Mouse (Mus musculus) large intestine, adult 2 months (tissue): Measurements from ENCODE around the gene Mia. TPM values are rescaled to one million over a fixed set of nuclear protein-coding genes. Genes with fewer than 3 reads are reported as not detected.

Experiments used
- DNase-seq: peaks from one replicate; pipeline ENCODE4 v3.0.0-alpha.2; 2012; ENCODE audit warnings: low read depth, low spot score
- WGBS: fragments of 180-500 bp; shearing (Covaris S2); methylation state at CpG from one replicate; pipeline ENCODE4 v1.1.7; 2018; 5-methylcytosine and 5-hydroxymethylcytosine counted together
- polyA plus RNA-seq: library from polyadenylated mRNA; depleted of rRNA; stranded (reverse); fragments of >200 nt; gene quantifications from 2 replicates; pipeline ENCODE4 v1.2.3, GENCODE M21; 2012

Mia gene
- polyA plus RNA-seq, 1 experiment, result 2.2 TPM

DNA sequence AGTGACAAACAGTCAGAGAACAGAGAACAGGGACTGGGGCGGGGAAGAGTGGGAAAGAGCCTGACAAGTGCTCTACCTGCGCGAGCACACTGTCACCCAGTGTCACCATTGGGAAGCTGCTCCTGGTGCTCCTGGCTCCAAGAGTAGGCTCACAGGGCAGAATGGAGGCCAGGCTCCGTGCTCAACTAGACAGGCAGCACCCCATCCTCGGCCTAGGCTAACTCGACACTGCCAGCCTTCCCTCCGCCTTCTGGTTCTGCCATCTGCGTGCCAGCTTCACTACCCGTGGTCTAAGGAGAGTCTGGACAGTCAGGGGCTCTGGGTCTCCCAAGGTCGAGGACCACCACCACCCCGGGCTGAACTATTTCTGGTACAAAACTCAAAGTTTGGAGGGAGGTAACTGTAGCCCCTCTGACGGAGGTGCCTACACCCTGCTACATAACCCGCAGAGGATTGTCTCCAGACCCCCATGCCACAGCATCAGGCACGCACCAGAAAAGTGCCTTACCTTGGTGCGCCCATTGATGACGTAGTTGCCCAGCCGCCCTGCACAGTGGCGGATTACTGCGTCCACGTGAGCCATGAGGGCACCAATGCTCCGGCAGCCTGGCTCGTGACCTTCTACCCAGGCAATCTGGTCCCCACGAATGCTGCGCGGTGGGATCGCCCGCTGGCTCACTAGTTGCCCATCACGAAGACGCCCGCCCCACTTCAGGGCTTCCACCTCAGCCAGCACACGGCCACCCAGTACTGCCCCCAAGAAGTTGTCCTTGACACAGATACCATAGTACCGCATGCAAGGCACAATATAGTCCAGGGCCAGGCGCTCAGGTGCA lies 16.6 kb downstream of the Mia start:
- 81% methylated on average over 33 of the region's 33 CpGs for WGBS
- no peak for DNase-seq

DNA sequence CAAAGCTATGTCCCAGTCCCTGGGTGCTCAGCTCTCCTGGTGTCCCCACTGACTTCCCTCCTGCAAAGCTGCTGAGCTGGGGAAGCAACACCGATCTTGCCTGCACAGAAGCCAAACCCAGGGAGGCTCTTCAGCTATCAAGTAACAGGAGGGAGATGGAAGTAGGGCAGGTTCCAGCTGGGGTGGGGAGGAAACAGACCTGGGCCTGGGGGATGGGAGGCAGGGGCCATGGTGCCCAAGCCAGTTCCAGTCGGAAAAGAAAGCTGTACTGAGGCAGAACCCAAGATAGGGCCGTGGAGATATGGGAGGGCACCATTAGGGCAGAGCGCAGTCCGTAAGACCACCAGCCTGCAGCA lies 17.5 kb downstream of the Mia start:
- WGBS, result 74% methylated on average over 5 of the region's 5 CpGs
- DNase-seq, result no peak

DNA sequence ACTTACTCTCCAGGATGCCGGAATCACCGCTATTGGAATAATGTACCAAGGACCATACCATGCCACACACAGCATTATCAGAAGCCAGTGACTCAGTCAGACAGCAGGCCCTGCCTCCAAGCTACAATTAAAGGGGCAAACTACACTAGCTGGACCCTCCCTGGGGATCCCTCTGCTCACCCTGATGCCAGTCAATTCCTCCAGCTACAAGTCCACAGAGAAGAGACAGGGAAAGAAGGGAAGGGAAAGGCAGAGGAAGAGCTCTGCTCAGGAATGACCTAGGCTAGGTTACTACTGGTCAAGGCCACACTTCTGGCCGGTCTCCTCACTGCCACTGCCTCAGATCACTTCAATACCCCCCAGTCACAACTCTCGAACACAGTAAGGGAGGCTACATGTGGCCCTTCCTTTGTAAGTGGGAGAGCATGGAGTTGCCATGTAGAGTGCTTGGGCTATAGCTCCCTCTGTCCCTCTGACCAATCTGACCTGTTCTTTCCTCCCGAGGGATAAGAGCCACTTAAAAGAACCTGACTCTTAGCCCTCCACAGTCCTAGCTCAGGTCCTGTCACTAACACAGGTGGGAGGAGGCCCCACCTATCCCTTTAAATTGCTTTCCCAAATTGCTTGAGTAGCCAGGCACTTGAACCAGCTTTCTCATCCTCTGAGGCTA lies 18.0 kb downstream of the Mia start:
- 69% methylated on average over 5 of the region's 5 CpGs for WGBS
- DNase-seq, result no peak

DNA sequence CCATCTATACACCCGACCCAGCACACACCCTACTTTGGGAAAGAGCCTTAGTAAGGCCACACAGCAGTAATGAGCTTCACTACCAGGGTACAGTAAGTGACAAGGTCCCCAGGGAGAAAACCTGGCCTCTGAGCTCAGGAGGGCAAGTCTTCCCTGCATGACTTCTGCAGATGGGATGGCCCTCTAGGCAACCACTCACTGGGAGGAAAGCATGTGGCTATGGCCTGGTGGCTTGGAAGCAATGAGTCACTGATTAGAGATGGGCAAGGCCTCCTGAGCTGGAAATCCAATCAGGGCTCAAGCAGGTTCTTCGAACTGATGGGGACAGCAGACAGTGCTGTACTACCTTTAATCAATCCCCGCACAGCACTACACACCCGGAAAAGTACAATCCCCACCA lies 19.2 kb downstream of the Mia start:
- 75% methylated on average over 4 of the region's 4 CpGs for WGBS
- no peak for DNase-seq

DNA sequence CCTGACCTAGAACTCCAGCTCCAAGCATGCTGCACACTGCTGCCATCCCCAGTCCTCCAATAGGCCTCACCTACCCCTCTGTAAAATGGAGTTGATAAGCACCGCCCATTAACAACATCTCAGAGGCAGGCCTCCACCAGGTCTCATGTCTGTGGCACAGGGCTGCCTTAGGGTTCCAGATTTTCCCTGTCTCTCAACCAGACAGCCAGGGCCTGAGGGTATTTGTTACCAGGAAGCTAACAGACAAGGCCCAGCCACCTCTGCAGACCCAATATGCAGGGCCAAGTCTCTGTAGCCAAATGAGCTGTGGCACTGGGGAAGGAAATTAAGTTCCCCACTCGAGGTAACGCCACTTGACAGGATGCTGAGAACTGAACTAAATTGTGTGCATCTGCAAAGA lies 20.0 kb downstream of the Mia start:
- 76% methylated on average over 3 of the region's 3 CpGs for WGBS
- DNase-seq, result no peak

DNA sequence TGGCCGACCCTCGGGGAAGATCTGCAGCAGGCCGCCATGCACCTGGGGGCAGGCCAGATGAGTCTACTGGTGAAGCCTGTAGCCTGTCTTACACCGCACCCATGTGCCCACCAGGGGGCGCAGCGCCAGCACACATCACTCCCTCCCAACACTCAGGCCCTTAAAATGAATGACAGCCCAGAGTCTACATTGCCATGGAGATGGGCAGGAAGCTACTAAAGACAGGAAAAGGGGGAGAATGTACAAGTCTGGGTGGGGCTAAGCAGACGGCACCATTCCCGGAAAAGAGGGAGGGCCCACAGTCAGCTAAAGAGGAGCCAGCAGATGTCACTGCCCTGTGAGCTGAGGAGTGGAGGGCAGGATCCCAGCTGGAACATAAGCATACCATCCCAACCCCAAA lies 21.1 kb downstream of the Mia start:
- WGBS, result 5% methylated on average over 8 of the region's 8 CpGs
- no peak for DNase-seq

DNA sequence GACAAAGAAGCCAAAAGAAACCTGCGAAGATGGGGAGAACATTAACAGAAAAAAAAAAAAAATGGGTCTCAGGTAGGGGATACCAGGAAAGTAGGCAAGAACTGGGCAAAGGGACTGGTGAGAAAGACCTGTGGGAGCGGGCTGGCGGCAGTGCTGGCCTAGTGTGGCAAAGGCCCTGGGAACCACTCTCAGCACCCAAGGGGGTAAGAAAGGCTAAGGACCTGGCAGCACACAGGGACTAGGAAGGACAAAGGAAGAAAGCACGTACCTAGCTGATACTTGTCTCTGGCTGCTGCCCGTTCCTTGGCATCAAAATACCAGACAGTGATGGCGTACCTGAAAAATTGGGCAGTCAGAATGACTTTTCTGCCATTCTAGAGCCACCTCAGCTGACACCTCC lies 21.7 kb downstream of the Mia start:
- DNase-seq, result no peak
- 90% methylated on average over 6 of the region's 6 CpGs for WGBS

DNA sequence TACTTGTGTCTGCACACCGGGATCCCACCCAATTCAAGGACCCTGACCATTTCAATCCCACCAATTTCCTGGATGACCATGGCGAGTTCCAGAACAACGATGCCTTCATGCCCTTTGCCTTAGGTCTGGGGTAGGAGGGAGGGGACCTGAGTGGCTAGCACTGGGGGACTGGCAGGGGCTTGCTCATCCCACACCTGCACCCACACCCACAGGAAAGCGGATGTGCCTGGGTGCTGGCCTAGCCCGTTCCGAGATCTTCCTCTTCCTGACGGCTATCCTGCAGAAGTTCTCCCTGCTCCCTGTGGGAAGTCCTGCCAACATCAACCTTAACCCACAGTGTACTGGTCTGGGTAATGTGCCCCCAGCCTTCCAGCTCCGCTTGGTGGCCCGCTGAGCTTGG lies 22.8 kb downstream of the Mia start:
- no peak for DNase-seq
- 91% methylated on average over 9 of the region's 9 CpGs for WGBS

DNA sequence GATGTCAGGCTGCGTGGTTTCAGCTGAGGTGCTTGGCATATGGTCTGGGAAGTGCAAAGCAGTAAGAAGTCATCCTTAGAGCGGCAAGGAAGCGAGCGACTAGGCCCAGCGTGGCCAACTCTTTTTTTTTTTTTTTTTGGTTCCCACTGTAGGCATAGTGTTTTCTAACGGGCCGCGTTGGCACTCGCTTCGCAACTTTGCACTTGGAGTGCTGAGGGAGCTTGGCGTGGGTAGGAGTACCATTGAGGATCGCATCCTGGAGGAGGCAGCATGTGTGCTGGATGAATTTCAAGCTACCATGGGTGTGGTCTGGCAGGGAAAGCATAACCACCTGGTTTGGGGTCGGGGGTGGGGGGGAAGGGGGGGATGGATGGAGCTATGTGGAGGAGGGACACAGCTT lies 25.0 kb downstream of the Mia start:
- WGBS, result 81% methylated on average over 13 of the region's 13 CpGs

DNA sequence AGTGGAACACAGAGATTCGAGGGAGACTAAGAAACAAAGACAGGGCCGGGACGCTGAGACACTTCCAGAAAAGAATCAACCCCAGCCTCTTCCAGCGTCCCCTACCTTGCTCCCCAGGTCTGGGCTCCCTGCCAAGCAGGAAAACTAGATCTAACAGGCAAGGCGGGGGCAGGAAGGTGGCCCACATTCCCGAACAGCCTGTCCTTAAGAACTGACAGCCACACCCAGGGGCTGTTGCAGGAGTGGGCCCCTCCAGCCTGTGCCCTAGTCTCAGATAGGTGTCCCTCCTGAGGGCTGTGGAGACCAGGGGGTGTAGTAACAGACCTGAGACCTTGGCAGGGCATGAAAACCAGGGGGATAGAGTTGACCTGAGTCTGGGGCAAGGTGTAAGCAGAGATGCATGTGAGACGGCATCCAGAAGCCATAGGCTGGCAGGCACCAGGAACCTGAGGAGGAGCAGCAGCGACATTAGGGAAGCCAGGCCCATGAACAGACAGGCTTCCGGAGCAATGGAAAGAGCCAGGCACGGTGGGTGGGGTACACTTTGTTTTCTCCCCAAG lies 27.7 kb downstream of the Mia start, which contains the start of gene Cyp2t4:
Gene Cyp2t4 (plus strand): TSS at position 510 of the 560 bp plus-strand sequence.
- WGBS, result 19% methylated on average over 10 of the region's 10 CpGs
- no peak for DNase-seq

More for the DNA sequence above, 25.0 kb downstream of the Mia start:
- no peak for DNase-seq

DNA sequence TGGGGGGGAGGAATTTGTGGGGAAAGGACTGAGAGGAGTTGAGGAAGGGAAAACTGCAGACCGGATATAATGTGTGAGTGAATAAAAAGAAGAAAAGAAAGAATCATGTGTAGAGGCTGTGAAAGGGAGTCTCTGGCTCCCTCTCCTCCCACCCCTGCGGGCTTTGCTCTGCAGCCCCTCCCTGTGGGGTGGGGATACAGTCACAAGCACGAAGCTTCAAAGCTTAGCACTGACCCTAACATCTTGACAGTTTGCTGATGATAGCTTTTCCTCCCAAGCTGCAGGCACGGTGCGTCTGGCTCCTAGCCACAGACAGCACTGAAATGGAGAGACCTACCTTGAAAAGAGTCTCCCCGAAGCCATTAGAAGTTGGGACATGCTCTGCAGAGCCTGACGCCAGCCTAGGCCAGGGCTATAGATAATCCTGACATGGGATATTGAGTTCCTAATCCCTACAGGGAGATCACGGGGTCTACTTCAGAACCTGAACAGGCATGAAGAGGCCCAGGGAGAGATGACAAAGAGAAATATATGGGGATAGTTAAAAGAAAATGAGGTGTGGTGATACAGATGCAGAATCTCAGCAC lies 44.5 kb downstream of the Mia start:
- no peak for DNase-seq
- 56% methylated on average over 8 of the region's 8 CpGs for WGBS

DNA sequence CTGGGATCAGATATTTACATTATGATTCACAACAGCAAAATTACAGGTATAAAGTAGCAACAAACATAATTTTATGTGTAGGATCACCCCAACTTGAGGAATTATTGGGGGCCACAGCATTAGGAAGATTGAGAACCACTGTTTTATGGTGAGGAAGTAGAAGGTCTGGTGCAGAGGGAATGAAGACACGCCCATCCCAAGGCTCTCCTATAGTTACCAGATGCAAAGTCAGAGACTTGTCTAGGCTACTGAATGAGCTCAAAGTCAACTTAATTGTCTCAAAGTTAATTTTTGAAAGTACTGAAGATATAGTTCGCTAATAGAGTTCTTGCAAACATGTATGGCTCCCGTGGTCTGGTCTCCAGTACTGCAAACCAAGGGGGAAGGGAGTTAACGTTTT lies 47.2 kb downstream of the Mia start:
- DNase-seq, result no peak
- 53% methylated on average over 4 of the region's 4 CpGs for WGBS

DNA sequence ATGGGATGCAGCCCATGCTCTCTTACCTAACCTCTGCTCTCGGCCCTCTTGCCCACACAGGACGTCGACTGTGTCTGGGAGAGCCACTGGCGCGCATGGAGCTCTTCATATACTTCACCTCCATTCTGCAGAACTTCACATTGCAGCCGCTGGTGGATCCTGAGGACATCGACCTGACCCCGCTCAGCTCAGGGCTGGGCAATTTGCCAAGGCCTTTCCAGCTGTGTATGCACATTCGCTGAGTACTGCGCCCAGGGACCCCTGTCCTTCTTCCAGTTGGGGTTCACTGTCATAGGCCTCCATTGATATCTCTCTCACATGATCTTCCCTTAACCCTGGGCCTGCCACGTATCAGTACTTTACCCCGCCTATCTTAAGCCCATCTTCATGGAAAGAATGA lies 47.8 kb downstream of the Mia start:
- WGBS, result 34% methylated on average over 12 of the region's 12 CpGs
- DNase-seq, result no peak

DNA sequence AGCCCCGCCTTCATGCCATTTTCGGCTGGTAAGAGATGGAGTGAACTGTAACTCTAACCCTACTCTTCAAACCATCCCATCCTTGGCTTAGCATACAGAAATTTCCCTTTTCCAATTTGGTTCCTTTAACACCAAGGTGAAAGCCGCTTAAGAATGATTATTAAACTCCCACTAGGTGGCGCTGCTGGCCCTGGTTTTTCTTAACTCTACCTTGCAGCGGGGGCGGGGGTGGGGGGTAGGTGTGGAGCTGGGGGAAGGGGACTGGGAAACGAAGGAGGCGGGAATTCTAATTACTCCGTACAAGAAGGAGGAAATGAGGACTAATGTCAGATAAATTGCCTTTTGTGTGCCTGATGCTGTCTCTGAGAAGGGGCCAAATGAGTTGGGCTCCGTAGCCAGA lies 48.4 kb downstream of the Mia start:
- WGBS, result 14% methylated on average over 10 of the region's 10 CpGs
- no peak for DNase-seq

DNA sequence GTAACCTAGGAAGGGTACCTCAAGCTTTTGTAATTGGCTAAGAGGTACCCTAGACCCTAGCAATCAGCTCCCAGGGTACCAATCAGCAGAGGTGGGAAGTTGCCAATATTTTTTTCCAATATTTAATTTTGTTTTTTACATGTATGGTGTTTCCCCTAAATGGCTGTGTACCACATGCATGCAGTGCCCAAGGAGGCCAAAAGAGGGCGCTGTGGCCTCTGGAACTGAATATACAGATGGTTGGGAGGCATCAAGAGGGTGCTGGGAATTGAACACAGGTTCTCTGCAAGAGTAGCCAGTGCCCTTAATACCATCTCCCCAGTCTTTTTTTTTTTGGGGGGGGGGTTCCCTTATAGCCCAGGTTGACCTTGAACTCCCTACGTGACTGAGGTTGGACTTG lies 49.6 kb downstream of the Mia start:
- 60% methylated on average over 2 of the region's 2 CpGs for WGBS
- DNase-seq, result no peak

DNA sequence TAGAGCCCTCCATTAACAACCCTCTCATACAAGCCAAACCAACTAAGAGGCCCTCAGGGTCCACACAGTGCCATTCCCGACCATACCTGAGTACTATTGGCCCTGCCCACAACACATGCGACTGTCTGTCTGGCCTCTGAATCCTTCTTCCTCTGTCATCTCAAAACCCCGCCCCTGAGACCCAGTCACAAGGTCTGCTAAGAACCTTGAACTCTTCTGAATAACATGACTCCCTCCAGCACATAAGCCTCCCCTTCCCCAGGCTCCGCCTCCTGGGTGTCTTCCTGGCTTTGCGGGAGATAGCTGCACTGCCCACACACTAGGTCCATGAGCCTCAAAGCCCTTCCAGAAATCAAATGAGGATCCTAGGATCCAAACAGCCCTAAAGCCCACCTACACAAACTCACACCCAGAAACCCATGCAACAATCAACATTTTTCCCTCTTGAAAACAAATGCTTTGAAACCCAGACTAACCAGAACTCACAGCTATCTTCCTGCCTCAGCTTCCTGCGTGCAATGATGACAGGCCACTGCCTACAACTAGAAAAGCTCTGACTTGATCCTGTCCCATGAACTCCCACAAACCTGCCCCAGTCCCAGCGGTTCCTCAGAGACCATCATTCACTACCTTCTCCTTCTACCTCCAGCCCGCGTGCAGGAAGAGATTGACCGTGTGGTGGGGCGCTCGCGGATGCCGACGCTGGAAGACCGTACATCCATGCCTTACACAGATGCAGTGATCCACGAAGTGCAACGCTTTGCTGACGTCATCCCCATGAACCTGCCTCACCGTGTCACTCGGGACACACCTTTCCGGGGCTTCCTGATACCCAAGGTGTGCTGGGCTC lies 50.2 kb downstream of the Mia start:
- no peak for DNase-seq
- WGBS, result 86% methylated on average over 22 of the region's 22 CpGs

DNA sequence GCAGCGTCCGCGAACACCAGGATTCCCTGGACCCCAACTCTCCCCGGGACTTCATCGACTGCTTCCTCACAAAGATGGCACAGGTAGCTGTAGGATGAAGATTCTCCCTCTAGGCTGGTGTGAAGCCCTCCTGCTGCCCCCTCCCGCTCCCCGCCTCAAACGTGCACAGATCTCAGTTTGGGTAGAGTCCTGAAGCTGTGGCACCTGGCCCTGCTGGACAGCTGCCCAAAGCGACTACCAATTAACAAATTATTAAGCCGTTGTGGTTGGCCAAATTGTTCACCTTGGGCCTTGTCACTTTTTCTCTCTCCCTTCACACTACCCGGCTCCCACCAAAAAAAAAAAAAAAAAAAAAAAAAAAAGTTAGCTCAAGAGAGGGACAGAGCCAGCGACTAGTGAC lies 51.1 kb downstream of the Mia start:
- DNase-seq, result no peak
- WGBS, result 77% methylated on average over 12 of the region's 12 CpGs
